In the genomic region with DNA sequence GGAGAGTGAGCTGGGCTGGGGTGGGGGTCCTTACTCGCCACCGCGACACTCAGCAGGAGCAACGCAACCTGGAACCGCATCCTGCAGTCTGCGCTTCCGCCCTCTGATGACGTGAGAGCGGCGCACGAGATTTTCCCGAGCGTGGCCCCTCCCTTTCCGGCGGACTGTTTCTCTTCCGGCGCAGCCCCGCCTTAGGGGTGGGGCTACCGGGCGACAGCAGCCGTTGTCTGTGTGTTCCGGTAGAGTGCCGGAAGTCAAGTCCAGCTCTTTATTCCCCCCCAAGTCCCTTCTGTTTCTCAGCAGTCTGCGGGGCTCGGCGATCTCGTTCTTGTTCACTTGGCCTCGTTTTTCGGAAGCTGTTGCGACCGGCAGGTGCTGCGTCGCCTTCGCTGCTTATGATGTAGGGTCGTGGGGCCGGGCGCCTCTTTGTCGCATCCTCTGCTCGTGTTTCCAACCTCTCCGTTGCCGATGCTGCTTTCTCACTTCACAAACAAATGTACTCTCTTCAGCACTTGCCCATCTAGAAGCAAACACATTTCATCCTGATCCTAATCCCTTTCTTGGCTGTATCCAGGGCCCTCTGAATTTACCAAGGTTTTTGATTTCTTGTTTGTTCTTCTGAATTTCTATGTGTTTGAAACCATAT, we compare ENCODE assay signal across 8 mouse cellular contexts. TPM values are rescaled to one million over a fixed set of nuclear protein-coding genes. Genes with fewer than 3 reads are reported as not detected.
DNase-seq lines count a peak whose midpoint lies in the region; ATAC-seq lines count a peak whose summit lies in the region.

Gene Tgoln1, minus strand, starts transcription at position 358 of the 646 bp plus-strand sequence.

- no peaks in the 10 kb centered on the region for H3K27me3 ChIP-seq in hindbrain, embryonic 16.5 days (replicated peaks; ENCODE audit: control insufficient read depth, insufficient read depth, low read length)

- peaks cover 28% of the 10 kb centered on the region for H3K4me1 ChIP-seq in hindbrain, embryonic 16.5 days (ENCODE audit: control insufficient read depth, insufficient read depth, low read depth, low read length)

- peak within 1 kb of the TSS; percentile 95 for H3K4me2 ChIP-seq in hindbrain, embryonic 16.5 days (ENCODE audit: low read length)

- peak within 1 kb of the TSS; percentile 96 for H3K27ac ChIP-seq in hindbrain, embryonic 16.5 days (ENCODE audit: low read depth, low read length)
- peak within 1 kb of the TSS; percentile 63 for H3K27ac ChIP-seq in macrophage

- peak; percentile 98 for DNase-seq in T-cell, adult 2 months (ENCODE audit: low spot score)
- peak; percentile 89 to 93 for DNase-seq in cerebellum, postnatal 36 days
- DNase-seq in gastrocnemius, adult 18-20 months (ENCODE audit: low spot score), result peak; percentile 95
- DNase-seq in left cerebral cortex, adult 18-20 months (ENCODE audit: low spot score in 2 of 2), result peak; percentile 93 to 95
- DNase-seq in right cerebral cortex, adult 18-20 months, result peak; percentile 96
- DNase-seq in urinary bladder, postnatal 10 days (ENCODE audit: low spot score), result peak; percentile 64

- no peaks in the 10 kb centered on the region for H3K9me3 ChIP-seq in hindbrain, embryonic 16.5 days (ENCODE audit: control insufficient read depth, low read length)

- WGBS in hindbrain, embryonic 16.5 days, result under 1% methylated on average over 41 of the region's 41 CpGs
- 0% methylated on average over 41 of the region's 41 CpGs for WGBS in macrophage (ENCODE audit: missing documents)

- no peaks in the 10 kb centered on the region for H3K36me3 ChIP-seq in hindbrain, embryonic 16.5 days (ENCODE audit: control insufficient read depth, insufficient read depth, low read length)
- H3K36me3 ChIP-seq in macrophage (ENCODE audit: inconsistent target), result peaks cover 13% of the 10 kb centered on the region

- peak within 1 kb of the TSS; percentile 90 for H3K9ac ChIP-seq in hindbrain, embryonic 16.5 days (ENCODE audit: low read depth, low read length)

- H3K79me2 ChIP-seq in macrophage (ENCODE audit: inconsistent target), result peaks cover 37% of the 10 kb centered on the region

- ATAC-seq in hindbrain, embryonic 16.5 days, result peak; percentile 98

- H3K4me3 ChIP-seq in hindbrain, embryonic 16.5 days (ENCODE audit: low read length), result peak within 1 kb of the TSS; percentile 80
- H3K4me3 ChIP-seq in macrophage (ENCODE audit: inconsistent target), result peak within 1 kb of the TSS; percentile 100

RNA-seq across cellular contexts. Expression of gene Tgoln1, which starts in this region (rescaled TPM):
- 10 to 100 TPM; 24.0 to 27.9 TPM for total RNA-seq in gastrocnemius, adult 18-20 months (2021)
- polyA plus RNA-seq in hindbrain, embryonic 16.5 days (2015; fragmentation: Nextera tagmentation; extraction: Ambion mirVana), result 35.6 and 38.9 TPM in 2 replicates
- 100 to 1,000 TPM in 1 of 2 experiments, 10 to 100 TPM in 1; 97.3 to 102 TPM for total RNA-seq in left cerebral cortex, adult 18-20 months (2021)
- 100 to 1,000 TPM in 3 of 26 experiments, 10 to 100 TPM in 23; 23.3 to 141 (median 36.3) TPM for total RNA-seq in macrophage (2018; cell fraction: chromatin; rRNA removed)
- total RNA-seq in macrophage (2018; cell fraction: cytosol; rRNA removed), result 100 to 1,000 TPM in 25 of 26 experiments, 10 to 100 TPM in 1; 97.4 to 195 (median 134) TPM
- 100 to 1,000 TPM in 25 of 26 experiments, 10 to 100 TPM in 1; 62.9 to 256 (median 163) TPM for total RNA-seq in macrophage (2018; cell fraction: nucleus; rRNA removed)
- polyA plus RNA-seq in macrophage (2018), result 90.8 to 106 TPM (median 102 TPM) in 3 replicates

Comparison
In these comparisons a context has a peak if more than half of its experiments do, and no peak if none do; other contexts are left out.
1. Peak in every context shown above with its lines: DNase-seq, ATAC-seq, H3K4me3 ChIP-seq and H3K27ac ChIP-seq.